Mouse (Mus musculus) hematopoietic stem cell, adult 5-6 weeks (primary cell): ENCODE results near the gene Bcorl1. TPM values are rescaled to one million over a fixed set of nuclear protein-coding genes. Genes with fewer than 3 reads are reported as not detected.

ENCODE experiments used
- total RNA-seq: library from RNA; stranded (forward); fragments of 172-1452, 232-1000 nt; gene quantifications from 2 replicates; pipeline ENCODE4 v1.2.3, GENCODE M21; 2017

Bcorl1 gene
- total RNA-seq, 1 experiment from 2014 or later, result 9.6 TPM

Other genes with a start within 250 kb of the Bcorl1 start
- 0.25 TPM in 1 of 2 replicates, not detected in the other for gene Xpnpep2, start 232.6 kb upstream of the Bcorl1 start, total RNA-seq
- 126 and 139 TPM in 2 replicates for gene Sash3, start 194.9 kb upstream of the Bcorl1 start, total RNA-seq
- gene Zdhhc9, start 132.5 kb upstream of the Bcorl1 start, total RNA-seq, result 7.8 and 8.8 TPM in 2 replicates
- 64.1 and 76.8 TPM in 2 replicates for gene Utp14a, start 84.5 kb upstream of the Bcorl1 start, total RNA-seq
- 18.2 and 29.5 TPM in 2 replicates for gene Elf4, start 121.8 kb downstream of the Bcorl1 start, total RNA-seq
- gene Aifm1, start 172.2 kb downstream of the Bcorl1 start, total RNA-seq, result 64.1 and 69.9 TPM in 2 replicates
- not detected in 2 replicates for gene Rab33a, start 177.9 kb downstream of the Bcorl1 start, total RNA-seq